Mouse (Mus musculus) megakaryocyte, embryonic 14.5 days (primary cell): ENCODE results near the gene Pex7.

ENCODE experiments used
- FLI1 ChIP-seq: IDR thresholded peaks from 2 replicates; pipeline ENCODE4 v1.6.1; 2012; ENCODE audit warnings: low read length, inconsistent platforms, mixed read lengths
- GATA1 ChIP-seq: IDR thresholded peaks from 3 replicates; pipeline ENCODE4 v1.6.1; 2012; ENCODE audit warnings: mixed read lengths, low read length, inconsistent platforms, borderline replicate concordance

DNA sequence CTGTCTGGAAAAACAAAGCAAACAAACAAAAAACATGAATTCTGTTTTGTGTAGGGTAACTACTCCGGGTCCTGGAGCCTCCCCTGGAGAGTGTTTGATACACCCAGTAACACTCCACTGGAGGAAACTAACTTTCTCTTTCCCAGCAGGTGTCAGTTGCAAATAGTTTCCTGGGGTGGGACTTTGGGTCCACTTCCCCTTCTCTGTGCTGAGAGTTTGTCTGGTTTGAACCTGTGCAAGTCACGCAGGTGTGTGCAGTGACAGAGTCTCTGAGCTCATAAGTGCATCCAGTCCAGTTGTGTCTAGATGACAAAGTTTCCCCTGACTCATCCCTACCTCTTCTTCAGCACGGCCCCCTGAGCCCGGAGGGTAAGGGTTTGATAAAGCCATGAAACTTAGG lies 6.3 kb upstream of the Pex7 start:
- no peak for TF ChIP-seq GATA1
- TF ChIP-seq FLI1, result no peak
